Mouse (Mus musculus) neural tube, embryonic 10.5 days (tissue): ENCODE results near the gene Mgme1.

Experiments used
- DNase-seq: peaks from one replicate; pipeline ENCODE4 v3.0.0-alpha.2; 2017; ENCODE audit warnings: low spot score; ENCODE audit errors: extremely low spot score

The Mgme1 gene

DNA sequence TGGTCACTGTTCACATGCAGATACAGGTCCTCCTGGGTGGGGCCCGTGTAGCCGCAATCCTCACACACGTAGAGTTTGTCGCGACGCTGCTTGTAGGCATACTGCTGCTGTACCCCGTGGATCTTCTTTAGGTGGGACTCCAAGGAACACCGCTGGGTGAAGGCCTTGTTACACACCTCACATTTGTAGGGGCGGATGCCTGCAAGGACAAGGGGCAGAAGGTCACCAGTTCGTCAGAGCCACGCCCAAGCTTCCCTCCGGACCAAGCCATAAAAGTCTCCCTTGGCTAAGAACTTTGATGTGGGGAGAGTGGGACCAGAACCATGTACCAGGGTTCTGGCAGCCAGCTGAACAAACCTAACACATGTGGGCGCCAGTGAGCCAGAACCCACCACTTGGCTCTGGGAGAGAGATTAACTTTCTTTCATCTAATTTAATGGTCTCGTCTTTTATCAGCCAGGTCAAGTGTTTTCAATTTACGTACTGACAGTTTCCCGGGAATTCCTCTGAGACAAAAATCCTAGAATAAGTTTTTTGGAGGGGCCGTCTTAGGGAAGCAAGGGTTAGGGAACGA lies 35.3 kb downstream of the Mgme1 start:
- no peak for DNase-seq

DNA sequence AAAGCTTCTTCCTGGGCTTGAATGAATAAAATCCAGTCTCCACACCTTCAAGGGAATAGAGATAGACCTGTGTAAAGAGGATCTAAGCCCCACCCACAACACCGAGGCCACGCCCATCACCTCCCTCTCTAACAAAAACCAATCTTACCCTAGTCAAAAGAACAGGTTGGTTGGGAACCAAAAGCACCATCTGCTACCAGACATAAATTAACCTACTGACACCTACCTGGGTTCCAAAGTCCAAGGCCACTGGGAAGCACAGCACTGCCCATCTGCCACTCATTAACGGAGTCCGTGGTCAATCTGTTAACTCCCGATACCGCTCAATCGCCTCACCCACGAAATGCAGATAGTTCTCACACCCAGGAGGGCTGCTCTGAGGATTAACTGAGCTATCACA lies 38.1 kb downstream of the Mgme1 start:
- DNase-seq: no peak

DNA sequence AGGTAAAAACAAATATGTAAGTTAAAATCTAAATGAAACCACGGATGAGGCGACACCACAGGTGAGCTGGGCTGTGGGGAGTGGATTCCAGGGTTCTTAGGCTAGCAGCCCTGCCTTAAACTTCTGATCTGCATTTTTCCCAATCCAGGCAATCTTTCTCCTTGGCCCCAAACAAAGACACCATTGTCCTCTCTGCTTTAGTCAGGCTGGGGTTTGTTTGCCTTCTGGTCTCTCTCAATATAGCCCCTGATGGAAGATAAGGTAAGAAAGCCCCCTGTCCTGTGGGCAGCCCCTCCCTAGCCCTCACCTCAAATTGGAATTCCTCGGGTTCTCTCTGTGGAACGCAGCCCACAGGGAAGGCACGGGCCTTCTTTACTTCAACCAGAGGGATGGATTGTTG lies 39.8 kb downstream of the Mgme1 start:
- no peak for DNase-seq

DNA sequence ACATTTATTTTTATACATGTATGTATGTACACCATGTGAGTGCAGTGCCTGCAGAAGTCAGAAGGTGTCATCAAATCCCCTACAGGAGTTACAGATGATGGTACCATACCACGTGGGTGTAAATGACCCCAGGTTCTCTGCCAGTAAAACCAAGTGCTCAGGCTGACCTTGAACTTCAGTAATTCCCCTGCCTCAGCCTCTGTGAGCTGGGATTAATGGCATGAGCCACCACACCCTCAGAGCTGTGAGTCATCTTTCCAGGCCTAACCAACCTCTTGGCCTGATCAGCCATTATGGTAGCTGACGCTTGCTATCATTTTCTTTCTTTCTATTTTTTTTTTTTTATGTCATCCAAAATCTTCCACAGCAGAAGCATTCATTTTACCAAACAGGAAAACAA lies 40.9 kb downstream of the Mgme1 start:
- DNase-seq: no peak

DNA sequence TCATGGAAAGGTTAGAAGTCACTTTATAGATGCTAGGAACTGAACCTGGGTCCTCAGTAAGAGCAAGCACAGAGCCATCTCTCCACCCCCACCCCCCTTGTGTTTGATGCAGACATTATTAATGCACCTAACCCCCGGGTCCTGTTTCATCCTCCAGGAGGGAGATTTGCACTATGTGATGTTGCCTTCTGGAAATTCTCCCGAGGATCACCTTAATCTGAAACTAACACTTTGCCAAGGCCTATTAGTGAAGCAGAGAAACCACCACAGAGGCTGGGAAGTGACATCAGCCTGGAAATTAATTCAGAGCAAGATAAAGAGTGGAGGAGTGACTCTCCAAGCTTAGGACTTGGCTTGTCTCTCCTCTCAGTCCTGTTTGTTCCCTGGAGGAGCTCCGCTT lies 53.8 kb downstream of the Mgme1 start:
- no peak for DNase-seq

DNA sequence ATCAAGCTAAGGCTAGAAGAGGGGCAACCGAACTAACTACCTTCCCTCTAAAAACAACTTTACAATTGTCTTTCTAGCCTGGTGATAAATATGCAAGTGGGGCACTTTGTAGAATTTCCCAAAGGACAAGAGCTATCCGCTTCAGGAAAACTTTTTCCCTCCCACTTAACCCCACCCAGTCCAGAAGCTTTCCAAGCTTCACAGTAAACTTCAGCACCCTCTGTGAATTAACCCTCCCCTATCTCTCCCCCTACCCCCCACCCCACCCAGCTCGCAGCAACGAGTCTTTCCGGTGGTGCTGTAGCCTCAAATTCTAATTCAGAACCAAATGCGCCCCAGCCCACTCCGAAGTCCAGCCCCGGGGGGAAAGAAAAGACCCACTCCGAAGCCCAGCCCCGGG lies 59.0 kb downstream of the Mgme1 start:
- no peak for DNase-seq

DNA sequence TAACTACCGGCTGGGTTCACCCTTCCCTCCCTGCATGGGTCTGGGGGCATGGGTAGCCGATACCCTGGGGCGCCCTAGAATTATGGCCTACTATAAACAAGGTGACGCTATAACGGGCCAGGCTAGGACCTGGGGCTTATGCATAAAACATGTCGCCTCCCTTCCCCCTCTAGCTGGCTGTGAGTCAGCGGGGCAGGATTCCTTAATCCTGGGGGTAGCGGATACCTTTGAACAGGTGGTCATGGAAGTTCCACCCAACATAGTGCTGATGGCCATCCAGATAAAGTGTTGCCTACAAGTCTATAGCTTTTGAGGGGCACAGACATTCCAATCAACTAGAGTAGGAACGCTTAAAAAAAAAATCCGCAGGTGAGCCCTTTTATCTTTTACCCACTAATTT lies 59.5 kb downstream of the Mgme1 start:
- peak; percentile 22 for DNase-seq

DNA sequence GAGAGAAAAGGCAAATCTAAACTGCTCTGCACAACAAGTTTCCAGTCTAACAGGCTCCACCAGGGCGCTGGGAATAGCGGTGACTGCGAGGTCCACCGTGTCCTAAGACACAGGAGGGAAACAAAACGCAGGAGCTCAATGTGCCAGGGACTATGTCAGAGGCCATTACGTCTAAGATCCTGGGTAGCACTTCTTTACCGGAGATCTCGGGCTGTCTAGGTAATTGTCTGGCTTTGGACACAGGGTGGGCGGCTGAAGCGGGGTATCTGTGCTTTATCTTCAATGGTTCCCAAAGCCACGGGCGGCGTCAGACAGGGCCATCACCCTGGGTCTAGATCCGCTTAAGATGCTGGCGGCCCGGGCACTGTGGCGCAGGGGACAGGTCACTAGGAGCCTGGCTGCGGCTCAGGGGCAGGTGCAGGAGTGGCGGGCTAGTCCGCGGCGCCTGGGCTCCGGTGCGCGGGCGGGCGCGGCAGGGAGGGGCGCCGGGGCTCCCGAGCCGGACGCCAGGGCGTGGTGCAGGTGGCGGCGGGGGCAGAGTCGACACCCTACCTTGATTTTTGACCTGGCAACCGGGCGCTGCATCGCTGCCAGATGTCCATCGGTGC lies 60.0 kb downstream of the Mgme1 start:
- DNase-seq: peak; percentile 63
